Mouse (Mus musculus): ENCODE measurements around the gene Gja1.
A peak's percentile ranks its signal among the peaks of the same experiment; 100 is the strongest.

DNA sequence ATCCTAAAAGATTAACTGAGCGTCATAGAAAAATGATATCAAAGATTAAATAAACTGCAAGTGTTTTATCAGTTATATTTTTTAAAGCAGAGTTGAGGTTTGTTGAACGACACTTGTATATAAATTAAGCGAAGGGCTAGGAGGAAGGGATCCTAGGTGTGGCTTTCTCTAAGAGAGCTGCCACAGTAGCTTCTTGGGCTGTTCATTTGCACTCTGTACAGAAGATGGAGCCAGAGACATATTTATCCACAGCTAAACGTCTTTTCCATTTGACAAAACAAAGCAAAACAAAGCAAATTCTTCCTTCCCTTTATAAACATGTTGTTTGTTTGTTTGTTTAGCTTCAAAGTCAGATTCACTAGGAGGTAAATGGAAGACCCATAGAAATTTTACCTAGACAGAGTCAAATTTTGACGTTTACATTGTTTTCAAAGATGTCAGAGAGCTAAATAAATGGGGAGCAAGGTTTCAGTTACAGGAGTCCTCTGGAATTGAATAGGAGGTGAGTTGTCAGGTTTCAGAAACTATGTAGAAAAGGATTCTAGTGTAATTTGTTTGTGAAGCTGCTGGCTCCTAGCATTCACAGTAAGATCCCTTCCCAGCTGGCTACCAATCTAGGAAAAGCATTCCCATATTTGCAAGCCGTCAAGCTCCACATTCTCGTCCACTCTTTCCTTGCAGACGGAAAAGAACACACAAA is 4.0 kb upstream of the Gja1 start:
- TF ChIP-seq POLR2A (IDR thresholded peaks at IDR 0.05; ENCODE audit: extremely low read depth, insufficient read depth, low read length) (no peak), CTCF (IDR thresholded peaks at IDR 0.05; ENCODE audit: extremely low read depth, insufficient read depth, low read length) (peak; percentile 61)
